Comparison of ENCODE assay signal across 15 mouse cellular contexts in genomic region chr13:83573327-83573726, GRCm38 (mm10).
DNase-seq lines count a peak whose midpoint lies in the region; ATAC-seq and TF ChIP-seq lines count a peak whose summit lies in the region.
"Had no signal": no experiment of that assay in that cellular context is flagged by ENCODE, and none has a peak within 500 bp of the region (broad histone marks: within the 10 kb centered on the region; RNA-seq: fewer than 3 reads in every experiment).

No protein-coding gene starts in this region.

- H3K9ac ChIP-seq in heart, embryonic 16.5 days (ENCODE audit: low read length): peak overlapping the region; percentile 6; the same call in 1 of the 2 replicates
- H3K9ac ChIP-seq: limb, embryonic 12.5 days had no signal

- H3K27me3 ChIP-seq in heart, embryonic 16.5 days (ENCODE audit: control insufficient read depth, insufficient read depth, low read length): no peaks in the 10 kb centered on the region
- H3K27me3 ChIP-seq in hindbrain, embryonic 10.5 days (ENCODE audit: insufficient read depth, poor library complexity, severe bottlenecking): no peaks in the 10 kb centered on the region
- H3K27me3 ChIP-seq: limb, embryonic 12.5 days had no signal

- peak overlapping the region; percentile 46 for H3K4me3 ChIP-seq in gastrocnemius, adult 2 months
- peak overlapping the region; percentile 2 for H3K4me3 ChIP-seq in bone marrow macrophage, adult 2 months (ENCODE audit: insufficient read depth, low read length)
- H3K4me3 ChIP-seq in heart, embryonic 16.5 days (ENCODE audit: low read length): no peak overlapping the region
- H3K4me3 ChIP-seq in hindbrain, embryonic 10.5 days: no peak overlapping the region
- H3K4me3 ChIP-seq: limb, embryonic 12.5 days had no signal

- 31% methylated on average over 4 of the region's 4 CpGs for WGBS in heart, embryonic 16.5 days
- 28% methylated on average over 4 of the region's 4 CpGs for WGBS in hindbrain, embryonic 10.5 days

- intact Hi-C loops in gastrocnemius, adult 2 months (cut with DNase I): loop anchor here (5.0 kb wide), 1 partner anchor 46 kb away; no protein-coding TSS in a partner anchor
- intact Hi-C loops in gastrocnemius, postnatal 36 days (cut with DNase I): no loop called here

- H3K27ac ChIP-seq in gastrocnemius, adult 2 months: peak overlapping the region; percentile 82
- H3K27ac ChIP-seq in bone marrow macrophage, adult 2 months (ENCODE audit: insufficient read depth, low read depth, low read length): peak overlapping the region; percentile 93
- H3K27ac ChIP-seq in heart, embryonic 16.5 days (ENCODE audit: low read length): peak overlapping the region; percentile 86
- H3K27ac ChIP-seq in hindbrain, embryonic 10.5 days: no peak overlapping the region
- H3K27ac ChIP-seq: limb, embryonic 12.5 days had no signal

- ATAC-seq in heart, embryonic 16.5 days (replicated peaks; ENCODE audit: extremely low read depth, insufficient read depth, low FRiP score): no peak; the same call in 1 of the 2 replicates
- ATAC-seq: activated CD4-positive, CD25-positive, alpha-beta regulatory T cell, adult 4 months; forebrain, embryonic 14.5 days had no signal

- peaks cover 27% of the 10 kb centered on the region for H3K4me1 ChIP-seq in bone marrow macrophage, adult 2 months (ENCODE audit: control insufficient read depth, insufficient read depth, low read length)
- peaks cover 34% of the 10 kb centered on the region for H3K4me1 ChIP-seq in heart, embryonic 16.5 days (ENCODE audit: control insufficient read depth, insufficient read depth, low read length)
- peaks cover 18% of the 10 kb centered on the region for H3K4me1 ChIP-seq in hindbrain, embryonic 10.5 days (replicated peaks)

- no peak for DNase-seq in gastrocnemius, adult 2 months
- DNase-seq in gastrocnemius, postnatal 36 days: no peak
- peak; percentile 36 for DNase-seq in 416B (ENCODE audit: low read depth)
- no peak for DNase-seq in hindbrain, embryonic 10.5 days (ENCODE audit: low spot score)
- no peak for DNase-seq in left cerebral cortex, adult 9 months (ENCODE audit: low spot score in 2 of 2)
- DNase-seq in cerebellum, adult 9-11 months: no peak
- DNase-seq: cerebellum, adult 9-10 months; kidney, postnatal 4 days; midbrain, embryonic 14.5 days; retina, postnatal 1 day had no signal

- no peak for TF ChIP-seq POLR2A in bone marrow macrophage, adult 2 months (IDR thresholded peaks at IDR 0.05; ENCODE audit: borderline replicate concordance, low read depth, low read length)

- peak overlapping the region; percentile 49; the same call in 1 of the 2 replicates for H3K4me2 ChIP-seq in heart, embryonic 16.5 days (ENCODE audit: low read depth, low read length)
- H3K4me2 ChIP-seq: limb, embryonic 12.5 days had no signal

- H3K36me3 ChIP-seq in heart, embryonic 16.5 days (ENCODE audit: control insufficient read depth, insufficient read depth): no peaks in the 10 kb centered on the region; the same call in 1 of the 2 replicates
- H3K36me3 ChIP-seq in hindbrain, embryonic 10.5 days: no peaks in the 10 kb centered on the region
- H3K36me3 ChIP-seq: limb, embryonic 12.5 days had no signal

- no peaks in the 10 kb centered on the region for H3K9me3 ChIP-seq in heart, embryonic 16.5 days (replicated peaks; ENCODE audit: control insufficient read depth, low read length)
- no peaks in the 10 kb centered on the region for H3K9me3 ChIP-seq in hindbrain, embryonic 10.5 days
- H3K9me3 ChIP-seq: limb, embryonic 12.5 days had no signal

- TF ChIP-seq CTCF in gastrocnemius, adult 2 months (IDR thresholded peaks at IDR 0.05): no peak
- TF ChIP-seq CTCF in bone marrow macrophage, adult 2 months (IDR thresholded peaks at IDR 0.05; ENCODE audit: low read depth, low read length): no peak

Comparison
In these comparisons a context has a peak if more than half of its experiments do, and no peak if none do; other contexts are left out.
1. H3K4me3 ChIP-seq: peak in gastrocnemius, adult 2 months (single experiment) and bone marrow macrophage, adult 2 months (single experiment); none in heart, embryonic 16.5 days (single experiment) and hindbrain, embryonic 10.5 days (single experiment).